Mouse (Mus musculus) testis, adult 2 months (tissue): ENCODE data around the gene Lin7a. TPM values are rescaled to one million over a fixed set of nuclear protein-coding genes. Genes with fewer than 3 reads are reported as not detected.

Experiments used
- H3K27ac ChIP-seq: fragments of 200-500 bp; 2 replicates; pipeline ENCODE4 v1.5.1; 2012; ENCODE audit warnings: low read depth, low read length; ENCODE audit not compliant: control insufficient read depth, insufficient read depth
- H3K27me3 ChIP-seq: fragments of 200-500 bp; 2 replicates; pipeline ENCODE4 v1.6.1; 2012; ENCODE audit warnings: mild to moderate bottlenecking, low read length, moderate library complexity; ENCODE audit not compliant: control insufficient read depth, insufficient read depth
- H3K36me3 ChIP-seq: fragments of 200-500 bp; 2 replicates; pipeline ENCODE4 v1.6.1; 2012; ENCODE audit warnings: mild to moderate bottlenecking, low read length; ENCODE audit not compliant: control insufficient read depth, insufficient read depth
- H3K4me1 ChIP-seq: fragments of 200-500 bp; 2 replicates; pipeline ENCODE4 v1.6.1; 2012; ENCODE audit warnings: low read length; ENCODE audit not compliant: control insufficient read depth, insufficient read depth
- H3K4me3 ChIP-seq: fragments of 200-500 bp; 2 replicates; pipeline ENCODE4 v1.5.1; 2012; ENCODE audit warnings: low read depth, mild to moderate bottlenecking, low read length, moderate library complexity, mixed read lengths; ENCODE audit not compliant: control insufficient read depth
- CTCF ChIP-seq: fragments of 200-500 bp; IDR thresholded peaks from 2 replicates; pipeline ENCODE4 v1.5.1; 2012; ENCODE audit warnings: low read depth, mild to moderate bottlenecking, inconsistent platforms, low read length, moderate library complexity; ENCODE audit not compliant: control insufficient read depth, insufficient read depth, insufficient replicate concordance
- POLR2A ChIP-seq: fragments of 200-500 bp; IDR thresholded peaks from 2 replicates; pipeline ENCODE4 v1.6.1; 2012; ENCODE audit warnings: low read depth, mild to moderate bottlenecking, inconsistent platforms, low read length, moderate library complexity; ENCODE audit not compliant: control insufficient read depth
- polyA plus RNA-seq: library from polyadenylated mRNA; depleted of rRNA; stranded (reverse); fragments of >200 nt; gene quantifications from 2 replicates; pipeline ENCODE4 v1.2.3, GENCODE M21; 2012

Gene Lin7a
- polyA plus RNA-seq, 1 experiment: 67.4 TPM

DNA sequence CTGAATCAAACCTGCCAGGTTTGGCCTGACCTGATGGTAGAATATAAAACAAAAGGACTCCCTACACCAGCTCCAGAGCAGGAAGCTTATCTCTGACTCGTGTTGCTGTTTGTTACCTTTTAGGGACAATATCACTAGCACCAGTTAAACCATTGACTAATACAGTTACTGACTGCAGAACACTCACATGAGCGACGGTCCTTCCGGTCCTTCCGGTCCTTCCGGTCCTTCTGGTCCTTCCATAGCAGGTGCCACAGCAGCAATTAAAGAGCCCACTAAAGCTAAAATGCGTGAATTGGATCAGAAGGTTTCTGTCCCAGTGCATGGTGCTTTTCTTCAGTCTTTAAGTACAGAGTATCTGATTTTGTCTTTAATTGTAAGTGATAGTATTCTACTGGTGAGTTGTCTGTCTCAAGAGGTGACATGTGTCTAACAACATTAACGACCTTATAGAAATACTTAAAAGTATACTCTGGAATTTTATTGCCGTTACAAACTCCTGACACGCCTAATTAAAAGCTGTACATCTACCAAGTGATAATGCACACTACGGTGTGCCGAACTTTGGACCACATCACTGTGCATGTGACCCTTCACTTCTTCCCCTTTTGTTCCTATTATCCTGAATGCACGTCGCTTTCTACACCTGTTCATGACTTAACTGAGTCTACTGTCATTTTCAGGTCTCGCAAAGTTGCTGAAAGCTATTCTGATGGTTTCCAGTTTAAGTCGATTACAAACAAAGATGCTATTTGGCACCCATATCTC is 91.7 kb downstream of the Lin7a start:
- Histone ChIP-seq H3K36me3 (no peaks in the 10 kb centered on the region), H3K27me3 (no peaks in the 10 kb centered on the region), H3K4me3 (no peak overlapping the region), H3K27ac (no peak overlapping the region), H3K4me1 (no peaks in the 10 kb centered on the region)
- TF ChIP-seq POLR2A: no peak
- TF ChIP-seq CTCF: no peak

DNA sequence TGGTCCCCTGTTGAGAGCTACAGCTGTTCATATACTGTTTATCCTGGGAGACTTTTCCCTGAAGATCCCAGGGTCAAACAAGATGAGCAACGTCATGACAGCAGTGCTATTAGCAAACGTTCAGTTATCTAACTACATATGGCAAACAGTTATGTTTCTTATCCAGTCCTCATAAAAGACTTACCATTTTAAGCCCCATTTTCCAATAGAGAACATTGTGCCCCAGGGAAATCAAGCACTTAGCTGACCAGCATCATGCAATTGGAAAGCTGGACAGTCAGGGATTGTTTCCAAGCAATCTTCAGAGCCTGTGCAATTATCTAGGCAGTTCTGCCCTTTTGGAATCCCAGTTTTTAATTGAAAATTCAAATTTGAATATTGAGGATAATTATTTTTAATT is 105.7 kb downstream of the Lin7a start:
- no peaks in the 10 kb centered on the region for H3K27me3 ChIP-seq
- H3K27ac ChIP-seq: no peak overlapping the region
- no peaks in the 10 kb centered on the region for H3K36me3 ChIP-seq
- TF ChIP-seq POLR2A: no peak
- TF ChIP-seq CTCF: no peak
- H3K4me3 ChIP-seq: no peak overlapping the region
- no peaks in the 10 kb centered on the region for H3K4me1 ChIP-seq

DNA sequence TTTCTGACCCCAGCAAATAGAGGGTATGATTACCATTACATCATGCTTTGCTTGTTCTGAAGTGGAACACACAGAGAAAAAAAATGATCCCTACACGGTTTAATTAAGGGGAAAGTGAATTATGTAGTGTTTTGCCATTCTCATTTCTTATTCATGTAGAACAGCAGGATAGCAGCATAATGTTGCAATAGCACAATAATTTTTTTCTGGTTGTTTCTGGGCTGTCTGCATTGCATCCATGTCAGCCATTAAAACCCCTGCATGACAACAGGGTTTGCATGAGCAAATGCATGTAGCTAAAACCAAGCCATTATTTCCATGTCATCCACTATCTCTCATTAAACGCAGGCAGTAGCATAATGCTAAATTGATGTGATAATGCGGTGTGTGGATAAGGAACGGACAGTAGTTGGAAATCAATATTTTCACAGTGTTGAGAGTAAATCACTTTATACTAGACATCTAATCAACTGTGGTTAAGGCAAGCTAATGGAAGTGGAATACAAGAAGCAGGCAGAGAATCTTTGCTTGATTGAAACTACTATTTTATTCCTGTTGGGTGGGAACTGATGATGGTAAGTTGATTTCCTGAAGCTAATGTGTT is 109.8 kb downstream of the Lin7a start:
- H3K4me3 ChIP-seq: no peak overlapping the region
- H3K27ac ChIP-seq: no peak overlapping the region
- no peaks in the 10 kb centered on the region for H3K4me1 ChIP-seq
- no peaks in the 10 kb centered on the region for H3K36me3 ChIP-seq
- no peak for TF ChIP-seq CTCF
- TF ChIP-seq POLR2A: no peak
- no peaks in the 10 kb centered on the region for H3K27me3 ChIP-seq

DNA sequence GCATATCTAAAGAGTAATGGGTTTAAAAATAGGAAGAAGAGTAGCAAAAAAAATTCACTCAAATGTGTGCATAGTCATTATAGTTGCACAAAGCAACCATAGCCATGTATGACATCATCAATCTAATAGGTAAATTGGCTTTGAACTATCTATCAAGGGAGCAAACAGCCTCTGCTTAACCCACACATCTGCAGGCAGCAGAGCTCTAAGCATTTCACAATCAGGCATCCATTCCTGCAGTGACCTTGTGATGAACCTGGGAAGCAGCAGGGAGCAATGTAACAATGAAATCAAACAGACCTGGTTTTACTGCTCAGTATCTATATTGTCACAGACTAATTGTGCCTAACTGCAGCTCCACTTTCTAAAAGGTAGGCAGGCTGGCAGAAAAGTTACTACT is 112.3 kb downstream of the Lin7a start:
- no peaks in the 10 kb centered on the region for H3K4me1 ChIP-seq
- H3K4me3 ChIP-seq: no peak overlapping the region
- H3K27ac ChIP-seq: no peak overlapping the region
- no peaks in the 10 kb centered on the region for H3K36me3 ChIP-seq
- TF ChIP-seq CTCF: no peak
- TF ChIP-seq POLR2A: no peak
- H3K27me3 ChIP-seq: no peaks in the 10 kb centered on the region

DNA sequence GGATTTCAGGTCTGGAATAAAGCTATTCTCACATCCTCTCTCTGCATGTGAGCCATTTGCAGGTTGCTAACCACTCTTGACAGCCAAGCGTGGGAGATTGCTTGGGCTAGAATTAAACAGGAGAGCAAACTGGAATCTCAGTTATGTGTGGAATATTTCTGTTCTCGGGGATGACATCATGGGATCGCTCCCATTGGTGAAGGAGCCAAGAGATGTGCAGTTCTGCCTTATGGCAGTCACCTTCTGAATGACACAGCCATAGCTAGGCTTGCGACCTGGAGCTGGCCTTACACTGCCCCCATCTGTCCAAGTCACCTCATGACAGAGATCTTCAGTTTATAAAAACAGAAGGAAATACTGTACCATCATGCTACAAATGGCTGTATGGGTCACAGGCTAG is 118.0 kb downstream of the Lin7a start:
- TF ChIP-seq CTCF: peak; percentile 56; the same call in 1 of the 2 replicates
- no peak for TF ChIP-seq POLR2A
- H3K4me3 ChIP-seq: no peak overlapping the region

DNA sequence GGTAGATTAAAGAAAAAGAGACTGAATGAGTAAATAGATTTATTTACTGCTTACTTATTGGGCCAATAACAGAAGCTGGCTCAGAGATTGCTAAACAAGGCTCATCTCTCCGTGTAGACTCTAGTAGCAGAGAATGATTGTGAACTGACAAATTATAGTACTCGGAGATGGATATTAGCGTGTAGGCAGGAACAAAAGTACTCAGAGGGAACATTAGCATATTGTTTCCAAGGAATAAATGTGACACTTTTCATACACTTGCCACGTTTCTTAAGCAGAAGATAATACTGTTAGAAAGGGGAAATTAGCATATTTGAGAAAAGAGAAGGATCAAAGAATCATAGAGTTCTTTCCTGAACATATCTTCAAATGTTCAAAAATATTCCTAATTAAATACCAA is 133.9 kb downstream of the Lin7a start:
- no peaks in the 10 kb centered on the region for H3K36me3 ChIP-seq
- H3K27me3 ChIP-seq: no peaks in the 10 kb centered on the region
- no peak for TF ChIP-seq CTCF
- no peak for TF ChIP-seq POLR2A
- no peak overlapping the region for H3K27ac ChIP-seq
- H3K4me3 ChIP-seq: no peak overlapping the region
- no peaks in the 10 kb centered on the region for H3K4me1 ChIP-seq

More for the DNA sequence above, 118.0 kb downstream of the Lin7a start:
- H3K27me3 ChIP-seq: no peaks in the 10 kb centered on the region
- H3K27ac ChIP-seq: no peak overlapping the region
- no peaks in the 10 kb centered on the region for H3K4me1 ChIP-seq
- no peaks in the 10 kb centered on the region for H3K36me3 ChIP-seq

DNA sequence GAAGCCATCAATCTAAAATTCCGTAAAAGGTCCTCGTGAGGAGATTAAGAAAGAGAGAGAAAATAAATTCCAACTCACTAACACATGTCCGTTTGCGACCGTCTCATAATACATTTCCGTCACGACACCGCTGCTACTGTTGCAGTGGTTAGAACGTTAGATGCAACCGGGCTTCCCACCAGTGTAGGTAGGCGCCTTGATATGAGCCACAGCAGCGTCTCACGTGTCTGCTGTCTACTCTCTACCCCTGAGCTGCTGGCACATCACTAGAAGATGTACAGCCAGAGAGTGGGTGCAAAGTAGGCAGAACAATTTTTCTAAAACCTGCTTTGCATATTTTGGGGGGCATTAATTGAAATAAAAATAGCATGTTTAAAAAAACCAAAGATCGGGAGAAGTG is 146.8 kb downstream of the Lin7a start:
- Histone ChIP-seq H3K4me3 (no peak overlapping the region), H3K27ac (no peak overlapping the region), H3K27me3 (no peaks in the 10 kb centered on the region), H3K4me1 (no peaks in the 10 kb centered on the region), H3K36me3 (no peaks in the 10 kb centered on the region)
- no peak for TF ChIP-seq POLR2A
- TF ChIP-seq CTCF: no peak
